Mouse (Mus musculus) stomach, postnatal 0 days (tissue): ENCODE measurements around the gene Vmn2r8. TPM values are rescaled to one million over a fixed set of nuclear protein-coding genes. Genes with fewer than 3 reads are reported as not detected.

Experiments used
- ATAC-seq: fragments of 200-750 bp; cut with Nextera tagmentation; 2 replicates; pipeline ENCODE4 v1.8.0; 2017; ENCODE audit not compliant: low FRiP score, low TSS enrichment
- DNase-seq: peaks from one replicate; pipeline ENCODE4 v3.0.0-alpha.2; 2016; ENCODE audit warnings: low spot score
- H3K27ac ChIP-seq: fragments of 300-500 bp; sonication (generic); replicated peaks from 2 replicates; pipeline ENCODE4 v1.5.1; 2014; ENCODE audit warnings: mild to moderate bottlenecking, control low read depth
- H3K27me3 ChIP-seq: fragments of 300-500 bp; sonication (generic); 2 replicates; pipeline ENCODE4 v1.6.1; 2014; ENCODE audit warnings: low read length; ENCODE audit not compliant: control insufficient read depth, insufficient read depth
- H3K36me3 ChIP-seq: fragments of 300-500 bp; sonication (generic); 2 replicates; pipeline ENCODE4 v1.6.1; 2014; ENCODE audit warnings: low read length, mixed read lengths; ENCODE audit not compliant: control insufficient read depth, insufficient read depth
- H3K4me1 ChIP-seq: fragments of 300-500 bp; sonication (generic); replicated peaks from 2 replicates; pipeline ENCODE4 v1.6.1; 2014; ENCODE audit warnings: antibody characterized with exemption; ENCODE audit not compliant: control insufficient read depth, insufficient read depth
- H3K4me2 ChIP-seq: fragments of 300-500 bp; sonication (generic); replicated peaks from 2 replicates; pipeline ENCODE4 v1.6.1; 2014; ENCODE audit warnings: low read depth, mild to moderate bottlenecking, control low read depth, moderate library complexity
- H3K4me3 ChIP-seq: fragments of 300-500 bp; sonication (generic); 2 replicates; pipeline ENCODE4 v1.5.1; 2014; ENCODE audit warnings: low read depth, low read length, control low read depth
- H3K9ac ChIP-seq: fragments of 300-500 bp; sonication (generic); 2 replicates; pipeline ENCODE4 v1.6.1; 2014; ENCODE audit warnings: mild to moderate bottlenecking, low read length, control low read depth, mixed read lengths
- H3K9me3 ChIP-seq: fragments of 300-500 bp; sonication (generic); 2 replicates; pipeline ENCODE4 v1.6.1; 2016; ENCODE audit warnings: low read length; ENCODE audit not compliant: control insufficient read depth
- CTCF ChIP-seq: IDR thresholded peaks from 2 replicates; pipeline ENCODE4 v1.5.1; 2016; ENCODE audit warnings: antibody characterized with exemption, low read depth, mild to moderate bottlenecking, moderate library complexity
- EP300 ChIP-seq: optimal IDR thresholded peaks from 2 replicates; pipeline ENCODE3; 2016; ENCODE audit warnings: antibody characterized with exemption
- whole genome bisulfite sequencing: fragments of 180-500 bp; shearing (Covaris S2); extraction: QIAGEN DNeasy Blood & Tissue Kit; methylation state at CpG from one replicate; pipeline ENCODE4 v1.1.7; 2014; 5-methylcytosine and 5-hydroxymethylcytosine counted together
- polyA plus RNA-seq: library from polyadenylated mRNA; unstranded; fragments of >200 nt; fragmentation: Nextera tagmentation; extraction: Ambion mirVana; gene quantifications from 2 replicates; pipeline ENCODE4 v1.2.1, GENCODE M21; 2015

Gene Vmn2r8
- polyA plus RNA-seq, 1 experiment from 2014 or later = not detected

- DNase-seq (no peak), ATAC-seq (no peak)
- no peaks in the 10 kb centered on the region for H3K27me3 ChIP-seq
- H3K4me1 ChIP-seq = no peaks in the 10 kb centered on the region
- H3K27ac ChIP-seq = no peak overlapping the region
- WGBS = 76% methylated on average over 3 of the region's 3 CpGs
- TF ChIP-seq CTCF (no peak), EP300 (no peak)
- H3K36me3 ChIP-seq = no peaks in the 10 kb centered on the region
- no peaks in the 10 kb centered on the region for H3K9me3 ChIP-seq
- H3K9ac ChIP-seq = no peak overlapping the region
- no peak overlapping the region for H3K4me3 ChIP-seq
- no peak overlapping the region for H3K4me2 ChIP-seq
Measured at GRCm38 (mm10) chr5:108744629-108745028, 64.0 kb downstream of the Vmn2r8 start.

GRCm38 (mm10) chr5:108743856-108744255 is 64.8 kb downstream of the Vmn2r8 start:
- Histone ChIP-seq H3K4me3 (no peak overlapping the region), H3K27me3 (no peaks in the 10 kb centered on the region), H3K4me1 (no peaks in the 10 kb centered on the region), H3K27ac (no peak overlapping the region), H3K9ac (no peak overlapping the region), H3K36me3 (no peaks in the 10 kb centered on the region), H3K9me3 (no peaks in the 10 kb centered on the region), H3K4me2 (no peak overlapping the region)
- ATAC-seq = no peak
- WGBS = 60% methylated on average over 2 of the region's 2 CpGs
- no peak for DNase-seq
- TF ChIP-seq EP300 (no peak), CTCF (peak; percentile 48)

- Histone ChIP-seq H3K27me3 (no peaks in the 10 kb centered on the region), H3K9ac (no peak overlapping the region), H3K36me3 (no peaks in the 10 kb centered on the region), H3K4me1 (no peaks in the 10 kb centered on the region), H3K4me3 (no peak overlapping the region), H3K4me2 (no peak overlapping the region), H3K27ac (no peak overlapping the region), H3K9me3 (no peaks in the 10 kb centered on the region)
- WGBS = 61% methylated on average over 2 of the region's 2 CpGs
- no peak for DNase-seq
- TF ChIP-seq CTCF = no peak
- ATAC-seq = no peak
Measured at GRCm38 (mm10) chr5:108742596-108742995, 66.1 kb downstream of the Vmn2r8 start.

GRCm38 (mm10) chr5:108741844-108742243 is 66.8 kb downstream of the Vmn2r8 start:
- ATAC-seq = no peak
- Histone ChIP-seq H3K4me3 (no peak overlapping the region), H3K4me1 (no peaks in the 10 kb centered on the region), H3K27ac (no peak overlapping the region), H3K9me3 (no peaks in the 10 kb centered on the region), H3K9ac (no peak overlapping the region), H3K4me2 (no peak overlapping the region), H3K27me3 (no peaks in the 10 kb centered on the region), H3K36me3 (no peaks in the 10 kb centered on the region)
- WGBS = 66% methylated on average over 2 of the region's 2 CpGs
- TF ChIP-seq EP300 (no peak), CTCF (no peak)
- DNase-seq = no peak

Other genes with a start within 250 kb of the Vmn2r8 start
- gene Gak, start 179.1 kb downstream of the Vmn2r8 start, polyA plus RNA-seq = 36.1 and 38.3 TPM in 2 replicates
- gene Tmem175, start 179.1 kb downstream of the Vmn2r8 start, polyA plus RNA-seq = 15.6 and 17.0 TPM in 2 replicates
- 5.3 and 5.9 TPM in 2 replicates for gene Idua, start 148.5 kb downstream of the Vmn2r8 start, polyA plus RNA-seq
- gene Dgkq, start 139.2 kb downstream of the Vmn2r8 start, polyA plus RNA-seq = 4.6 and 4.9 TPM in 2 replicates
- gene Slc26a1, start 133.3 kb downstream of the Vmn2r8 start, polyA plus RNA-seq = 0.17 and 0.22 TPM in 2 replicates
- gene Fgfrl1, start 116.5 kb downstream of the Vmn2r8 start, polyA plus RNA-seq = 21.2 and 22.2 TPM in 2 replicates
- 0.42 and 0.77 TPM in 2 replicates for gene Rnf212, start 33.9 kb downstream of the Vmn2r8 start, polyA plus RNA-seq
- gene Tmed11, start 13.5 kb downstream of the Vmn2r8 start, polyA plus RNA-seq = 0.12 TPM in 1 of 2 replicates, not detected in the other
- gene Vmn2r9, start 43.8 kb upstream of the Vmn2r8 start, polyA plus RNA-seq = not detected in 2 replicates
- gene Vmn2r10, start 197.7 kb upstream of the Vmn2r8 start, polyA plus RNA-seq = 0.01 TPM in 1 of 2 replicates, not detected in the other